Mouse (Mus musculus) intestine, embryonic 16.5 days (tissue): ENCODE measurements around the gene Dnajb8. TPM values are rescaled to one million over a fixed set of nuclear protein-coding genes. Genes with fewer than 3 reads are reported as not detected.

Experiments
- ATAC-seq: fragments of 200-750 bp; cut with Nextera tagmentation; 2 replicates; pipeline ENCODE4 v1.8.0; 2017; ENCODE audit warnings: moderate TSS enrichment, moderate library complexity
- H3K27ac ChIP-seq: fragments of 300-500 bp; sonication (generic); 2 replicates; pipeline ENCODE4 v1.5.1; 2014; ENCODE audit warnings: mild to moderate bottlenecking, low read length
- H3K27me3 ChIP-seq: fragments of 300-500 bp; sonication (generic); replicated peaks from 2 replicates; pipeline ENCODE4 v1.6.1; 2014; ENCODE audit warnings: low read length, control low read depth, mixed read lengths; ENCODE audit not compliant: control insufficient read depth, insufficient read depth
- H3K36me3 ChIP-seq: fragments of 300-500 bp; sonication (generic); 2 replicates; pipeline ENCODE4 v1.6.1; 2014; ENCODE audit warnings: low read length, control low read depth; ENCODE audit not compliant: control insufficient read depth, insufficient read depth
- H3K4me1 ChIP-seq: fragments of 300-500 bp; sonication (generic); 2 replicates; pipeline ENCODE4 v1.6.1; 2014; ENCODE audit warnings: low read length, control low read depth, mixed read lengths; ENCODE audit not compliant: control insufficient read depth, insufficient read depth
- H3K4me2 ChIP-seq: fragments of 300-500 bp; sonication (generic); 2 replicates; pipeline ENCODE4 v1.6.1; 2014; ENCODE audit warnings: low read depth, low read length, control low read depth
- H3K4me3 ChIP-seq: fragments of 300-500 bp; sonication (generic); 2 replicates; pipeline ENCODE4 v1.5.1; 2014; ENCODE audit warnings: mild to moderate bottlenecking, low read length
- H3K9ac ChIP-seq: fragments of 300-500 bp; sonication (generic); 2 replicates; pipeline ENCODE4 v1.6.1; 2014; ENCODE audit warnings: low read depth, low read length
- H3K9me3 ChIP-seq: fragments of 300-500 bp; sonication (generic); 2 replicates; pipeline ENCODE4 v1.6.1; 2016; ENCODE audit warnings: low read length, control low read depth; ENCODE audit not compliant: control insufficient read depth
- WGBS: fragments of 180-500 bp; shearing (Covaris S2); extraction: QIAGEN DNeasy Blood & Tissue Kit; methylation state at CpG from one replicate; pipeline ENCODE4 v1.1.7; 2014; 5-methylcytosine and 5-hydroxymethylcytosine counted together
- polyA plus RNA-seq: library from polyadenylated mRNA; unstranded; fragments of >200 nt; fragmentation: Nextera tagmentation; extraction: Ambion mirVana; gene quantifications from 2 replicates; pipeline ENCODE4 v1.2.1, GENCODE M21; 2015

Dnajb8 gene
- polyA plus RNA-seq, 1 experiment from 2014 or later: not detected

DNA sequence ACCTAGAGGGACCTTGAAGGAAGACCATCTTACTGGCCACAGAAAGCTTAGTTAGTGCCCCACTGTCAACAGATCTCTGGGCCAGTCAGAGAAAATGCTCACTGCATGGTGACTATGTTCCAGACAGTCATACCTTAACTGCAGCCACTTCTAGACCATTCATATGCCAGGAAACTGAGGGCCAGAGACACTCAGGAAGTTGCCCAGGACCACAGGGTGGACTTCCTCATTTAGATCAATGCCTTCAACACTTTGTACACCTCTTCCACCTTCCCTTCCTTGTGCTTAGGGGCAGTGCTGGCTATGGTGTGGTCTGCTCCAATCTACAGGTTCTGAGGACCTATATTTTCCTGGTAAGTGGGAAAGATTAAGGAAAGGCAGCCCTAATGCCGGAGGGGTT is 43.3 kb downstream of the Dnajb8 start:
- H3K27me3 ChIP-seq: no peaks in the 10 kb centered on the region
- WGBS: 91% methylated on average over 1 of the region's 1 CpGs
- no peak overlapping the region for H3K4me3 ChIP-seq
- H3K27ac ChIP-seq: no peak overlapping the region
- H3K4me1 ChIP-seq: peaks cover 5% of the 10 kb centered on the region; the same call in 1 of the 2 replicates
- no peaks in the 10 kb centered on the region for H3K9me3 ChIP-seq
- no peak overlapping the region for H3K4me2 ChIP-seq
- H3K36me3 ChIP-seq: no peaks in the 10 kb centered on the region; the same call in 1 of the 2 replicates
- ATAC-seq: no peak
- H3K9ac ChIP-seq: no peak overlapping the region

DNA sequence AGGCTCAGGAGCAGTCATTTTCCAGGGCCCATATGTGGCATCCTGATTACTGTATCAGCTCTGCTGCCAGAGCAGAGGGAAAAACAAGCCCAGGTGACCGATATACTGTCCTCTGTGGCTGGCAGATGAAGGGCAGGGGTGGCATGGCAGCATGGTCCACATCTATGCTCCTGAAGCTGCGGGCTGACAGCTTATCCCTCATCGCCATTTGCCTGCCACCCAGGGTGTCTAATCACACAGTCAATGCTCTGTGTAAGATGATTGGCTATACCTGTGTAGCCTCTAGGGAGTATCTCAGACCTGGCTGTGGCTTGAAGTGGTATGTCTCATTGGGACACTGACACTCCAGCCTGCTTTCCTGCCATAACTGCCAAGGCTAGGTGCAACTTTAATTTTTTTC is 44.0 kb downstream of the Dnajb8 start:
- H3K4me2 ChIP-seq: no peak overlapping the region
- H3K4me3 ChIP-seq: no peak overlapping the region
- 89% methylated on average over 3 of the region's 3 CpGs for WGBS
- no peak overlapping the region for H3K9ac ChIP-seq
- ATAC-seq: no peak
- no peaks in the 10 kb centered on the region for H3K27me3 ChIP-seq
- no peaks in the 10 kb centered on the region; the same call in 1 of the 2 replicates for H3K4me1 ChIP-seq
- H3K36me3 ChIP-seq: no peaks in the 10 kb centered on the region; the same call in 1 of the 2 replicates
- H3K27ac ChIP-seq: no peak overlapping the region
- H3K9me3 ChIP-seq: no peaks in the 10 kb centered on the region

DNA sequence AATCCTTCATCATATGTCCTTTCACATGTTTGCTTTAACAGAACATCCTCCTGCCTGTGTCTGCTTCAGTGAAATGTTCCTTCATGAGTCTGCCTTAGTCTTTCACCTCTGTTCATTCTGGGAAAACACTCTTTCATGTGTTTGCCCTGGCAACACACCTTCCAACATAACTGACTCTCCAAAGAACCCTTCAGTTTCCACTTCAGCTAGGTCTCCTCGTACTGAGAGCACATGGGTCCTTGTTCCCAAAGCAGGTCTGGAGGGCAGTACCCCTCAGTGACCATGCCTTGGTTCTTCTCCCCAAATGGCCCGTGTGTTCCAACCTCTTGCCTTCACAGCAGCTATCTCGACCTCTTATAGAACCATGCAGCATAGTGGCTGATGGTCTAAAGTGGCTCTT is 45.0 kb downstream of the Dnajb8 start:
- 90% methylated on average over 3 of the region's 3 CpGs for WGBS
- no peaks in the 10 kb centered on the region for H3K9me3 ChIP-seq
- no peaks in the 10 kb centered on the region for H3K27me3 ChIP-seq
- H3K36me3 ChIP-seq: no peaks in the 10 kb centered on the region; the same call in 1 of the 2 replicates
- H3K4me3 ChIP-seq: no peak overlapping the region
- no peak for ATAC-seq
- no peaks in the 10 kb centered on the region; the same call in 1 of the 2 replicates for H3K4me1 ChIP-seq
- no peak overlapping the region for H3K27ac ChIP-seq
- H3K4me2 ChIP-seq: no peak overlapping the region
- H3K9ac ChIP-seq: no peak overlapping the region

DNA sequence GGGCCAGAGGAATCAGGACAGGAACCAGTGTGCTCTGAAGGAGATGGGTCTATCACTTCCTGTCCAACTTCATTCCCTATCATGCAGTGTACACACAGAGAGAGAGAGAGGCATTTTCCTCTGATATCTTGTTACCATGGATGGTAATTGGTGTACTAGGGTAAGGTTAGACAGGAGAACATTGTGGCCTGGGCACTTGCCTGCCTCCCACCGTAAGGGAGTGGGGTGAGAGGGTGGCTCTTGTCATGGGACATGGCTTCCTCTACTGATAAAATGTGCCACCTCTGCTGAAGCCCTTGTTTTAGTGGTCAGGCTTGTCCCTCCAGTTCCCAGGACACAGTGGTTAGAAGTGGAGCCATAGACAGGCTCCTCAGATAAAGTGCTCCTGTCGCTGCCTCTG is 45.9 kb downstream of the Dnajb8 start:
- Histone ChIP-seq H3K4me2 (no peak overlapping the region), H3K27me3 (no peaks in the 10 kb centered on the region), H3K9me3 (no peaks in the 10 kb centered on the region), H3K4me3 (no peak overlapping the region), H3K9ac (no peak overlapping the region), H3K36me3 (no peaks in the 10 kb centered on the region; the same call in 1 of the 2 replicates), H3K4me1 (no peaks in the 10 kb centered on the region; the same call in 1 of the 2 replicates), H3K27ac (no peak overlapping the region)
- WGBS: 82% methylated on average over 2 of the region's 2 CpGs
- no peak for ATAC-seq

DNA sequence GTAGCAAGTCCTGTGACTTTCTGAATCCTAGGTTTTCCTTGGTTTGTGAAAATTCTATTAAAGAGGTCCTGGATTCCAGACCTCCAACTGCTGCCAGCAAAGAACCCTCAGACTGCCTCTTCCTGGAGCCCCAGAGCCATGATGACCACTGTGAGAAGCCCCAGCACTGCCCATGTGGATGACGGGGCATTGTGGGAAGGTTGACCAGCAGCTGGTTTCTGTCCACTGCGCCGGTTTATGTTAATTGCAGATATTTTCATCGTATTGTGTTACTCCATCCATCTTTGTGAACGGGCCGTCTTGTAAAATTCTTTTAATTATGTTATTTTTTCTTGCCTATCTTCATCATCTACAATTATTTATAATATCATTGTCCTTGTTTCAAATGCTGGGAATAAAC is 52.6 kb downstream of the Dnajb8 start:
- Histone ChIP-seq H3K4me2 (no peak overlapping the region), H3K4me3 (no peak overlapping the region), H3K27me3 (no peaks in the 10 kb centered on the region), H3K4me1 (no peaks in the 10 kb centered on the region; the same call in 1 of the 2 replicates), H3K27ac (no peak overlapping the region), H3K9ac (no peak overlapping the region), H3K9me3 (no peaks in the 10 kb centered on the region), H3K36me3 (no peaks in the 10 kb centered on the region)
- no peak for ATAC-seq
- 70% methylated on average over 6 of the region's 6 CpGs for WGBS

DNA sequence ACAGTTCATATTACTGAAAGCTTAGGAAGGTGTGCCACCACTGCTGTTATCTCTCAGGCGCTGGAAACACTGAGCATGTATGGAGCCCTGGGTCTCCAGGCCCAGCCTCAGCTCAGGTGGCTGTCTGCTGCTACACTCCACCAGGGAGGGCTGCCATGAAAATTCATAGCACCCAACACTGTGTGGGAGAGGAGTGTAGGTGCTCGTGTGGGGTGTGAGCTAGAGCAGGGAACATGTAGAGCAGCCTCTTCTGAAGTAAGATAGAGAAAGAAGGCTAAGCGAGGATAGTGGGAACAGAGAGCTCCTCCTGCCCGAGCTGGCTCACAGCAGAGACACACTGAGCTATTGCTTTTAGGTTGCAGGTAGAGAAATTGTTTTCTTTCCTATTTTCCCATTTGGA is 54.2 kb downstream of the Dnajb8 start:
- Histone ChIP-seq H3K4me2 (no peak overlapping the region), H3K9me3 (no peaks in the 10 kb centered on the region), H3K4me1 (no peaks in the 10 kb centered on the region; the same call in 1 of the 2 replicates), H3K36me3 (no peaks in the 10 kb centered on the region), H3K27ac (no peak overlapping the region), H3K27me3 (no peaks in the 10 kb centered on the region), H3K9ac (no peak overlapping the region), H3K4me3 (no peak overlapping the region)
- ATAC-seq: no peak
- WGBS: 72% methylated on average over 4 of the region's 4 CpGs

DNA sequence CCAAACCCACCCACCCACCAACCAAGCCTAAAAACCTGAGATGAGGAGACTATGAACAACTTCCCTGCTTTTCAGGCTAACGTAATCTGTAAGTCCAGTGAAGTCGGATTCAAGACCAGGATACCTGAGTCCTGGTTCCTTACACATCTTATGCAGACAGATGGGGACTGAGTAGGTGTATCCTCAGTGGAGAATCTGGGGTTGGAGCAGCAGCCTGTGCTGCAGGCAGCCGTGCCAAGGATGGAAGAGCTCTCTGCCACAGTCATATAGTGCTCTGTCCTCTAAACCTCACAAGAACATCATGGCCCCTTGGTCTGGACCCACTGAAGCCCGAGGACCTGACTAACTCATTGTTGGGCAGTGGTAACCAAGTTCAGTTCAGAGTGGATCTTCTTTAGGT is 55.2 kb downstream of the Dnajb8 start:
- H3K36me3 ChIP-seq: no peaks in the 10 kb centered on the region
- H3K27ac ChIP-seq: no peak overlapping the region
- H3K9me3 ChIP-seq: no peaks in the 10 kb centered on the region
- H3K4me1 ChIP-seq: no peaks in the 10 kb centered on the region
- H3K27me3 ChIP-seq: no peaks in the 10 kb centered on the region
- 90% methylated on average over 4 of the region's 4 CpGs for WGBS
- no peak overlapping the region for H3K9ac ChIP-seq
- no peak overlapping the region for H3K4me3 ChIP-seq
- H3K4me2 ChIP-seq: no peak overlapping the region
- ATAC-seq: no peak

DNA sequence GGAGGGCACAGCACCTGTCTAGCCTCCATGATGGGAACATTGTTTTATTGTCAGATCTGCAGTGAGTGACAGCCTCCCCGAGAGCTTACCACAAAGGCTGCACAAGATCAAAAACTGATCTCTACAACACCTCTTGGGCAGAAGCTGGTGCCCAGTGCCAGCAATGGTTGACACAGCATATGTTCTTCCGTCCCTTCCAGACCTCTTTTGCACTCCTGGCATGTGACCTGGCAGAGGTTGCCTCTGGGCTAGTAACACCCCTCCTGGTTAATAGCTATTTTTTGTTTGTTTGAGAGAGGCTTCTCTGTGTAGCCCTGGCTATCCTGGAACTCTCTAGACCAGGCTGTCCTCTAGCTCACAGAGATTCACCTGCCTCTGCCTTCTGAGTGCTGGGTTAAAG is 56.1 kb downstream of the Dnajb8 start:
- H3K9ac ChIP-seq: no peak overlapping the region
- H3K27me3 ChIP-seq: no peaks in the 10 kb centered on the region
- WGBS: 82% methylated on average over 2 of the region's 2 CpGs
- H3K9me3 ChIP-seq: no peaks in the 10 kb centered on the region
- H3K4me1 ChIP-seq: no peaks in the 10 kb centered on the region
- H3K36me3 ChIP-seq: no peaks in the 10 kb centered on the region
- H3K4me2 ChIP-seq: no peak overlapping the region
- ATAC-seq: no peak
- no peak overlapping the region for H3K4me3 ChIP-seq
- H3K27ac ChIP-seq: no peak overlapping the region

DNA sequence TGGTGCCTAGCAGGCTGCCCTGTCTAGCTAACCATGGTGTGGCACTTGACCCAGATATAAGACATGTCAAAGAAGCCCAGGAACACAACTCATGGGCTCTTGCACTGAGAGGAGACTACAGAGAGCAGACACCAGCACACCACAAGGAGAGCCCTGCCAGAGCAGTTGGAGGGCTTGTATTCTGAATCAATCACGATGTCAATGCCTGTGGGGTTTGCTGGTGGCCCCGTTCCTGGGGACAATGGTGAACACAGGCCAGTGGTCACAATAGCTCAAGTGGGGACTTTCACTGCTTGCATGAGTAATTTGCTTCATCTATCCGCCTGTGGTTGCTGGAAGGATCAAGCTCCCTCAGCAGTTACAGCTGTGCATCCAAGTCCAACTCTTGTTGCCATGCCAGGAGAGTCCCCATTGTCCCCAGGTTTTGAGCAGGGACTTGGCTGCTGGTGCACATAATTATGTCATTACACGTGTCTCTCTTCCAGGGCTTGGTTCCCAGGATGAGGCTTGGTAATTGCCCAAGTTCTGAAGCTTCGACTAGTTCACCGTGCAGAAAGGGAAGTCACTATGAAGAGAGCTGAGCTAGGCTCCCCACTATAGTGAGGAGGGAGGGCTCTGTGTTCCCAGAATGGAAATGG is 68.2 kb downstream of the Dnajb8 start:
- H3K27ac ChIP-seq: no peak overlapping the region
- 85% methylated on average over 6 of the region's 6 CpGs for WGBS
- no peaks in the 10 kb centered on the region for H3K36me3 ChIP-seq
- ATAC-seq: no peak
- H3K4me1 ChIP-seq: no peaks in the 10 kb centered on the region
- no peak overlapping the region for H3K4me2 ChIP-seq
- H3K9ac ChIP-seq: no peak overlapping the region
- H3K4me3 ChIP-seq: no peak overlapping the region
- no peaks in the 10 kb centered on the region for H3K9me3 ChIP-seq
- no peaks in the 10 kb centered on the region for H3K27me3 ChIP-seq
